Mouse (Mus musculus) left cerebral cortex, adult 18-20 months (tissue): ENCODE data around the gene Itgav. TPM values are rescaled to one million over a fixed set of nuclear protein-coding genes. Genes with fewer than 3 reads are reported as not detected.
"Not testable (repeated sequence)": the region's sequence is repeated elsewhere in the genome, so short reads cannot be mapped to it uniquely, and the experiment has no call there.

Experiments
- DNase-seq, 2 experiments: peaks; one replicate each; pipeline ENCODE4 v3.0.0; 2021 to 2022; ENCODE audit warnings: low spot score in 2 of 2, mixed read lengths in 1 of 2
- total RNA-seq, 2 experiments: library from RNA; stranded (reverse); gene quantifications; 2 replicates each; pipeline ENCODE4 v1.2.3; 2021

Itgav gene
- total RNA-seq, 2 experiments from 2014 or later: 138 to 149 TPM

DNA sequence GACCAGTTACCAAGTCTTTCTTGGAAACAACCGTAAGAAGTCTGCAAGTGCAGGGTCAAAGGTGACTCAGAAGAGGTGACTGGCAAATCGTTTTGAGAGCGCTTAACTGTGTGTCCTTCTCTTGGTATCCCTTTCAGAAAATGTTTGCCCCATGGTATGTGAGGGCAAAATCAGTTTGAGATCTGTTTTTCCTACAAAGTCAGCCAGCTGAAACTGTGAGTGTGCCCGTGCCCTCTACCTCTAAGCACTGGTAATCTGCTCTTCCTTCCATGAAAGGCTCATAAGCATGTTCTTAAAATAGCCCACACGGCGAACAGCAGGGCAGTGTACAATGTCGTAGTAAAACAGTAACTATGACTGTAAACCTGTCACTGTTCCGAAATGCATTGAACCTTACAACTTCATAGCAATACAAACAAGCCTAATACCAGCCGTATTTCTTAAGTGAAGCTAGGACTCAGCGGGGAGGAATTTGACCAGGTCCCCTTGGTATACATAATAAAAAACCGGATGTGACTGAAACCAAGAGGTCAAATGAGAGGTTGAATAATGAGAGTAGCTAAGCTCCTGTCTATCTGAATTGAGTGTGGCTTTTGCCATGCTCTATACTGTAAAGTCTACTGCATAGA is 14.2 kb upstream of the Itgav start:
- no peak for DNase-seq

DNA sequence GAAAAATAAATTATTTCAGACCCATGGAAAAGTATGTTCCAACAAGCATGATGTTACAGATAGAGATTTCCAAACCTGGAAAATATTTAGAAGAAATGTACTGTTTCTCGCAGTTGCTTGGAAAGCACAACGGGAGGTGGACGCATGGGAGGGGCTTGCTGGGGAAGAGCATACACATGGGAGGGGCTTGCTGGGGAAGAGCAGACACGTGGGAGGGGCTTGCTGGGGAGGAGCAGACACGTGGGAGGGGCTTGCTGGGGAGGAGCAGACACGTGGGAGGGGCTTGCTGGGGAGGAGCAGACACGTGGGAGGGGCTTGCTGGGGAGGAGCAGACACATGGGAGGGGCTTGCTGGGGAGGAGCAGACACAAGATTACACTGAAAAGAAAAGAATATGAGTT is 10.9 kb upstream of the Itgav start:
- DNase-seq: not testable (repeated sequence)

DNA sequence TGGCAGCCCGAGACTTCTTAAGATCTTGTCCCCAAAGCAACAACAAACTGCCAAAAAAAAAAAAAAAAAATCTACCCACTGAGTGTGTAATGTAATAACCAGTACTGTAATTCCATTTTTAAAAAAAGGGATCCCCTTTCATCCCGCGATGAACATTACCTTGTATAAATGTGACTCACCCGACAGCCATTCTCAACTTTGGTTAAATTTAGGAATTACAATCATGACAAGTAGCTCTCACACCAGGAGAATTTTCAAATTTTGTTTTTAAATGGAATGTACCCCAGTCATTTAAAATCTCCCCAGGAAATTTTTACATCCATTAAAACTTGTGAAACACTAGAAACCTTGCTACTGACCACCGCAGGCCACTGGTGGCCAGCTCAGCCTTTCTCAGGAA is 10.3 kb upstream of the Itgav start:
- DNase-seq: no peak

DNA sequence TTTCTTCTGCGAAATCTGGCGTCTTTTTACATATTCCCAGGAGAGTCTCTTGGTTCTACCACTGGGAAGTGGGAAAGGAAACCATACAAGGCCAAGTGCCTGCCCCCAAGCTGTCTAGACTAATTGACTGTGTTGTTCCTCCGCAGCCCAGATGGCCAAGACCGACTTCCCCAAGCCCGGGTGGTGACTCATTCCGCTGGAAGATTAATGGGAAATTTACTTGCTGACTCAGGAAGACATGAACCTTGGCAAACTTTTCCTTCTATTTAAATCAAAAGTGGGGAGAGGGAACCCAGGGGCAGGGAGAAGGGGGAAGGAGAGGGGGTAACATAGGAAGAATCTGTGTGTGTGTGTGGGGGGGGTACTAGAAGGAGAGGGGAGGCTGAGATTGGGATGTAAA is 9.4 kb upstream of the Itgav start:
- peak; percentile 40 to 58 for DNase-seq

DNA sequence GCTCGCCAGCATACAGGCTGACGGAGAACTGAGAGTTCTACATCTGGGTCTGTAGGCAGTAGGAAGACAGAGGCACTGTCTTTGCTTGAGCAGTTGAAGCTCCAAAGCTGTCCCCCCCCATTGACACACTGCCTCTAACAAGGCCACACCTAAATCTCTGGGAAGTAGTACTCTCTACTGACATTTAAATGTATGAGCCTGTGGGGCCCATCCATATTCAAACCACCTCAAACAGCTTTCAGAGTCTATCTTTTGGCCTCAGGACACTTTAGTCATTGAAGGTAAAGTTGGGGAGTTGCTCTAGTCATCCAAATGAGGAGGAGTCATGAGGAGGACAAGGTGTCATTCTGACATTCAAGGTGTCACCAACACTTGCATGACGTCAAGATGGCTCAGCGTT is 5.9 kb upstream of the Itgav start:
- DNase-seq: no peak

DNA sequence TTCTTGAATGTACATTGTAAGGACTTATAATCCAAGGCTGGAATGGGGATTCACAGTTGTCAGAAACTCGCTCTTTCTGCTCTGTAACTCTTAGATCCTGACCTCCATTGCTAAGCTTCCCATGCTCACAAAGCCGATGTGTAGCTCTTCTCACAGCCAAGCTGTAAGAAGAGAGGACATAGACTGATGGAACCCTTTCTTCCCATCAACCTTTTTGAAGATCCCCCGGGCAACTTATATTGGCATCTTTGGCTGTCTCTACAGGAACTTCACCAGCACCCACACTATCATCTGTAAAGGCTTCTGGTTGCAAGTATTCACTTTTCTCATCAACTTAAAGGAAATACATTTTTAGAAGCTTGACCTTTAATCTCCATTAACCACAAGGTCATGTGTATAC is 2.6 kb upstream of the Itgav start:
- DNase-seq: no peak

DNA sequence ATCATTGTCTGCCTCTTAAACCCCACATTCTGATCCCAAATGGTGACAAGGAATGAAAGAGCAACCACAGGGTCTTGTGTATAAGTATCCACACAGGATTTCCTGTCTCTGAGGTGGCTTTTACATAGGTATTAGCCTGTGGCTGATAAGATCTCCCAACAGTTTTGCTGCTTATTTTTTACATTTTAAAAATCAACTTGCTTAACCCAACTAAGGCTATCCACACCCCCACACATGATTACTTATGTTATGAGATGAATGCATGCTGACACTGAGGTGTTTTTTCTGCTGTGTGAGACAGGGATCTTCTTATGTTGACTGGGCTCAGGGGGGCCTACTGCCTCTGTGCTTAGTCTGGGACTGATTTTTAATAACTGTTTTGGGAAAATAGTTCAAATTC is 1.3 kb upstream of the Itgav start:
- no peak for DNase-seq

DNA sequence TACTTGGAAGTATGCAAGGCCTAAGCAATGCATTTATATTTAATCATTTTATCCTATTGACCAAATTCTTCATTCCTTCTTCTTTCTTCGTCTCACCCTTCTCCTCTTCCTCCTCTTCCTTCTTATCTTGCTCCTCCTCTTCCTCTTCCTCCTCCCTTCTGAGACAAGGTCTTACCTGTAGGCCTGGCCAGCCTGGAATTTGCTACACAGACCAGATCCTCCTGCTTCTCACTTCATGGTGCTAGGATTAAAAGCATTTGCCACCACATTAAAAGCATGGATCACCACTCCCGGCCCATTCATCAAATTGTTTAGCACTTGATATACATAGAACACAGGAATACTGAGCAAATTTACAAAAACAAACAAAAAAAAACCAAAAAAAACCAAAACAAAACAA is 851 bp upstream of the Itgav start:
- no peak for DNase-seq

DNA sequence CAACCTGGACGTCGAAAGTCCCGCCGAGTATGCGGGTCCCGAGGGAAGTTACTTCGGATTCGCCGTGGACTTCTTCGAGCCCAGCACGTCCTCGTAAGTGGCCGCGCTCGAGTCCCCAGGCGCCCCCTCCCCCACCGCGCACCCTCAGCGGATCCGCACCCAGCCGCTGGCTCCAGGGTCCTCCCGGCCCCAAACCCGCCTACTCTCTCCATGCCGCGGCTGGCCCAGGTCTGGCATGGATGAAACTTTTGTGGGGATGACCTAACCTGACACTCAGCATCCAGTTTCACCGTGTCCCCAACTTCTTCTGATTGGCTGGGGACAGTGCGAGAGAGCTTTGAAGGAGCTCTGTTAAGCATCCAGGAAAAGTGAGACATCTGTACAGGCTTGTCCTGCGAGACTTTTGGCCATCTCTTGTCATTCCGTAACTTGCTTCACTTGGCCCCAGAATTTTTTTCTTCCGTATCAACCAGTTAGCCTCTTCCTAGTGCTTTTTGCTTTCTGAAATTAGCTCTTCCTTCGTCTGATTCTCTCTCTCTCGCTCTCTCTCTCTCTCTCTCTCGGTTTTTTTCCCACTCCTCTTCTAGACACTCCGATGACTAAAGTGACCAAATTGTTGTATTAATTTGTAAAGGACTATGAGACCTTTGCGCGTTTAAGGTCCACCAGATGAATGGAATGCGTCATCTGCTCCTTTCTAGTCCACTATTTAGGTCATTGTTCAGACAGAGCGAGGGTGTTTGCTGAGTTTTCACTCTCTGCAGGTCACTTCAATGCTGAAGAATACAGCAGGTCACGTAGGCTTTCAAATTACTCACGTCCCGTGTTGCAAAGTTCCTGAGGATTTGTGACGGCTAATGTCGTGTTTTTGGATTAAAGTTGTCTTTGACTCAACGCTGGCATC is 882 bp downstream of the Itgav start:
- peak; percentile 57 to 60 for DNase-seq

DNA sequence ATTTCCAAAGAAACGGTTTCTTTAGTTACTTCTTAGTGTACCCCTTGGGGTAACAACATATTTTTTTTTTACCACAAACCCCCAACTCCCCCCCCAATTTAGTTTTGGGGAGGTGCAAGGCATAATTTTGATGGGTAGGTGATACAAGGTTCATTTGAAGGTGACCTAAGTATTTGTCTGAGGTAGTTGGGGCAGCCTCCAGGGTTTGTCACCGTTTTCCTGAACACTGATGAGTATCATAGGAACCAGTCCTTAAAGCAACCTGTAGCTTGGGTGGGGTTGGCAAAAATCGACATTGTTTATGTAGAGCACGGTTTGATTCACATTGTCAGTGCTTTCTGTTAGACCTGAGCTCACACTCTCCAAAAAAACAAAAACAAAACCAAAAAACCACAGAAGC is 1.6 kb downstream of the Itgav start:
- no peak for DNase-seq

DNA sequence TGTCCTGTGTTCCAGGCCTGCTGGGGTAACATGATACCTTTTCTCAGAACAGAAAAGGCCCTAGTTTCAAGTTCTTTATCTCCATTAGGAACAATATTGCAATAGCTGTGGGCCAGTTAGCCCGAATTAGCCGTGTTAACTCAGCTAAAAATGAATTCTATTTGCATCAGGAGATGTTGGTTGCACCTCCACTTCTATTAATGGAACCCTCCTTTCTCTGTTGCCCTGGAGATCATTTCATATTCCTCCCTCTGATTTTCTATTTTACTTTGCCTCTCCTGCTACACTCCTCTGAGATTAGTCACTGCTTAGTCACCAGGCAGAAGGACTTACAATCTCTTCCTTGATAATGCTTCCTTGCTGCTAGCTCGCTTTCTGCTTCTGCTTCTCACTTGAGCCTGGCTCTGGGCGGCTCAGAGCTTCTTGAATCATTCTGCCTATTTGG is 4.1 kb downstream of the Itgav start:
- peak; percentile 44 to 57 for DNase-seq

DNA sequence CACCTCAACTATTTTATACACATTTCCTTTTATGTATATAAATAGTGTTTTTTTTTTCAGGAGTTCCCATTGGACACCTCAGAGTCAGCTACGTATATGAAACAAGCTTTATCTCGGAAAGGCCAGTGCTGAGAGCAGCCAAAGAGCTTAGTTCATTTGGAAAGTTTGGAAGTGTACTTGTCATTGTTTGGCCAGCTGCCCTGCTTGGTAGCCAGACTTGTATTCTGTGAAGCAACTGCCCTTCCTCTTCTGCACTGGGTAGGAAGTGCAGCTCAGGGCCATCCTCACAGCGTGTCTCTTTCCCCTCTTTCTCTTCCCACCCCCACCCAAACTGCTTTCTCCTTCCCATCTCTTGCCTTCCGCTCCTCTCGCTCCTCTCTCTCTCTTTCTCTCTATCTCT is 5.1 kb downstream of the Itgav start:
- peak; percentile 61 to 62 for DNase-seq

DNA sequence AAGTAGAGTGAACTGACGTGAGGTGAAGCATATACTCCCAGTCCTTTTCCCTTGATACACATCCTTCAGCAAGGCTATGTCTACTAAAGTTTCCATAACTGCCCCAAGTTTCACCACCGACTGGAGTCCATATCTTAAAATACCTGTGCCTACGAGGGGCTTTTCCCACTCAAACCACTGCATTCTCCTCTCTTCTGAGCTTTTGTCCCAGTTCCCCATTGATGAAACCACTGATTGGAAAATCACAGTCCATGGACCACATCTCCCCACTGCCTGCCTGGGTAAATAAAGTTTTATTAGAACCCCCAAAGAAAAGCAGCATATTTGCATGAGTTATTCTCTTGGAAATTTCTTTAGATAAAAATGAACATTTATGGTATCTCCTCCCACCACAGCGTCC is 8.7 kb downstream of the Itgav start:
- DNase-seq: no peak

DNA sequence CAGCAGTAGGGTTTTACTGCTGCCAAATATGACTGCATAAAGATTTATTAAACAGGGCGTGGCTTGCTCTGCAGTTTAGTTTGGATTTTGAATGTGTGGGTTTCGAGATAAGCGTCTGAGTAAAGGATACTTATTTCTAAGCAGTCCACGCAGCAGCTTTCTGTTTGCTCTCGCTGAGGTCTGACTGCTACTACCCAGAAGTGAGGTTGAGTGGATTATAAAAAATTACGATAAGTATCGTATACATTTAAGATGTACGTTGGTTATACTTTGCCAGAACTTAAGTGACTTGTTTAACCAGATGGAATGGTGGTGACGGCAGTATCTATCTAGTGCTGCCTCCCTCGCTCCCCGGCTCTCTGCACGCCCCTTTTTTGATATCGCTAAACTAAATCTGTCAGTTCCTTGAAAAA is 9.8 kb downstream of the Itgav start:
- DNase-seq: no peak

DNA sequence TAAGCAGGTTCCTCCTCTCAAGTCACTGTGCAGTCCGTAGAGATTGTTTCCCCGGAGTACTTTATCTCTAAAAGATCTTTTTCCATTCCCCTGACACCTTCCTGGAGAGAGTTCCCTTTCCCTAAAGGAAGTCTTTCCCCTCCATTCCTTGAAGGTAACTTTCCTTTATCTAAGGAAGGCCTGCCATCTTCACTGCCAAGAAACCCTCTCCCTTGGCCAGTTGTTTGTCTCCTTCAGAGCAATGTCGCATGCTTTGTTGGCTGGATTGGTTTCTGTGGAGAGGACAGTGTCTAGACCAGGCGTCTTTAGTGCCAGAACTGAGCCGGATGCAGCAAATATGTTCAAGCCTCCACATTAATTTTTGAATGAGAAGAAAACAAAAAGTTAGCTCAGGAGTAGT is 11.1 kb downstream of the Itgav start:
- DNase-seq: no peak

DNA sequence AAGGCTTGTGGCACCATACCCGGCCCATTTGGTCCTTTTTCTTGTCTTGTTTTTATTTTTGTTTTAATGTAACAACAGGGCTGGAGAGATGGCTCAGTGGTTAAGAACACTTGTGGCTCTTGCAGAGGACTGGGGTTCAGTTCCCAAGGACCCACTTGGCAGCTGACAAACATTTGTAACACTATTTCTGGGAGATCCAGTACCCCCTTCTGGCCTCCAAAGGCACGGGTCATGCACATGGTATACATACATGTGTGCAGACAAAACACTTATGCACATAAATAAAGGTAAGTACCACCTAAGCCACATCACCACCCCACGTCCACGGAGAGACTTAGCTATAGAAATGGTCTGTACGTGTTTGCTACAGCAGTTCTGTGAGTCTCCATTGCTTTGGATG is 12.6 kb downstream of the Itgav start:
- no peak for DNase-seq

DNA sequence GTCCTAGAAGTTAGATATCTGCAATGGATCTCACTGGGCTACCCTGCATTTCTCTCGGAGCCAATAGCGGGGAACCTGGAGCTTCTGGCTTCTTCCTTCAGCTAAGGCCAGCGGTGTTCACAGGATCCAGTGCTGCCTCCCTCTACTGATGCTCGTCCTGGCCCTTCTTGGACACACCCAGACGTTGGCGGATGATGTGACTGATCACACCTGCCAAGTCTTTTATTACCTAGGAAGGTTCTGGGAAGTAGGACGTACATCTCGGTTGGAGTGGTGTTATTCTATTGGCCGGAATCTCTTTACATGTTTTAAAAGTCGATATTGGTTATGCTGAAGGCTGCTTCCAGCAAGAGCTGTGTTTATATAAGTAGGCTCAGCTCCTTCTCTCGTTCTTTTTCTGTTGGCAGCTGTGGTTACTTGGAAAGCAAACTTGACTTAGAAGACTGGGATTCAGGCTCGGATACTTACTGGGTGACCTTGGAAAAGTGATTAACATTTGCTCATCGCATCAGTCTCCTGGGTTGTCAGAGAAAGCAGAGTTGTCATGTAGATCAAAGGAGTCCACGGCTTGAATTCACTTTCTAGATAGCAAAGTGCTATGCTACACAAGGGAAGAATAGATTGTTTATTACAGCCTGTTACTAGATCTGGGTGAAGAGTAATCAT is 14.5 kb downstream of the Itgav start:
- no peak for DNase-seq

DNA sequence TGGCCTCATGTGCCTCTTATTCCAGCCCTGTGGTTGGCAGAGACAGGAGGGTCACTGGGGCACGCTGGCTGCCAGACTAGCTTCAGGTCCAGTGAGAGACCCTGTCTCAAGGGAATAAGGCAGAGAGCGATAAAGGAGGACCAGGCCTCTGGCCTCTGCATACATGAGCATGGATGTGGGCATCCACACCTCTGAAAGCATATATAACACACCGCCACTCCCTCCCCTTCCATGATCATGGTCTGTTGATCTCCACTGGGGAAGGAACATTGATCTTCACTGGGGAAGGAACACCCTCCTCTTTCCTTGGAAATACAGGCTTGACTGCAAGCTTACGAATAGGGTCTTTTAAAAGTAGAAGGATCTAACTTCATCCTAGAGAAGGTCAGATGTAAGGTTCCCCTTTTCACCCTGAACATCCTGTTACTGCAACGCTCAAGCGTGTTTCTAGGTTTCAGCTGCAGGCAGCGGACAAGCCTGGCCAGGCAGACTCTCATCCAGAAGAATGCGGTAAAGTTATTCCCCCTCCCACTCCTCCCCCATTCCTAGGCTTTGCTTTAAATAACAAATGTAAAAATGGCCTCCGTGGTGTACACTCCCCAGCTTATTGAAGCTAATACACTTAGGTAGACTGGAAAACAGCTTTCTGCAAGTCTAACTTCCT is 15.4 kb downstream of the Itgav start:
- peak in 1 of 2 experiments; percentile 31 for DNase-seq

DNA sequence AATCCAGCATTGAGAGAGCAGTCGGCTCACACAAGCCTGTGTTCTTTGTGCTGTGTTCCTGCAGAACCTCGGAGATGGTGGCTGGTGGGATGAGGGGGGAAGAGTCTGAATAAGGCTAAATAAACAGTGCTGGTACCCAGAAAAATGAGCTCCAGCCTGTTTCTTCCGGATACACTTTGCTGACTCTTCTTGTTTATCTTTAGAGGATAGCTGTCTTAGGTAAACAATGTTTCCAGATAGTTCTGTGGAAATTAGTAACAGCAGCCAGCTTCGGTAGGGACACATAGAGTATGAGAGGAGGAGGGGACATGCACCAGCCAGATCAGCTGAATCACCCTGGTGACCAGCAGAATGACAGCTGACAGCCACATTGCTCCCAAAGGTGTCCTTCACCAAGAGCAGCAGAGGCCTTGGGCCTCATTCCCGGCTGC is 16.4 kb downstream of the Itgav start:
- no peak for DNase-seq

DNA sequence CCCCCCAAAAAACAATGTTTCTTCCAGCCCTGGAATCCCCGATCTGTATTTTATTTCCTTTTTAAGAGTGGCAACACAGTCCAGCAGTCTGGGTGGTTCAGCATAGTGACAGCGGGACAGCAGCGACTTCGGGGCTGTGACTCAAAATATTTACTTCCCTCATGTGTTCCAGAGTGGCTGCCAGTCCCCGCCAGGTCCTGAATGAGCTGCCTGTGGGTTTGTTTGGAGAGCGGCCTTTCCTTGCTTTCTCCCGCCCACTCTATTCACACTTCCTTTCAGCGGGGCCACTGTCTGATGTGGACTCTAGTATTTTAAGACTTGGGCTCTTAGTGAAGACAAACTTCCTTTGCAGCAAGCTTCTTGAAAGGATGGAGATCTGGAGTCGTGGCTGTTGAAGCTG is 18.0 kb downstream of the Itgav start:
- peak; percentile 59 to 68 for DNase-seq

DNA sequence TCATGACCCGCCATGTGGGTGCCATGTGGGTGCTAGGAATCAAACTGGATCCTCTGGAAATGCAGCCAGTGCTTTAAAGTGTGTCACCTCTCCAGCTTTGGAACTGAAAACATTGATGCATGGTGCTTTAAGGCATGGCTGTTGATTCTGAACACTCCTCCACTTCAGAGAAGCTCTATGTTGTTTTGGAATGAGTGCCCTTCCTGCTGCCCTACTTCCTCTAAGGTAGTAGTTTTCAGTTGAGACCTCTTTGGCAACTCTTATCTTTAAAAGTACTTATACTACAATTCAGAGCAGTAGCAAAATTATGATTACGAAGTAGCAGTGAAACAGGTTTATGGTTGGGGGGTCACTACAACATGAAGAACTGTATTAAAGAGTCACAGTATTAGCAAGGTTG is 18.6 kb downstream of the Itgav start:
- no peak for DNase-seq
